Mouse (Mus musculus) kidney, adult 8-10 months (tissue): ENCODE measurements around the gene Sipa1l1.

Experiments
- DNase-seq, 2 experiments: peaks; one replicate each; pipeline ENCODE4 v3.0.0; 2022

Gene Sipa1l1

GRCm38 (mm10) chr12:82168820-82169533, at the start of gene Sipa1l1:
Gene Sipa1l1 (plus strand): TSS chr12:82169320.
- peak; percentile 95 for DNase-seq

- DNase-seq, result no peak
Measured at GRCm38 (mm10) chr12:82121947-82122346, 47.2 kb upstream of the Sipa1l1 start.

GRCm38 (mm10) chr12:82122450-82123249, 46.5 kb upstream of the Sipa1l1 start:
- DNase-seq, result peak; percentile 22 to 39

GRCm38 (mm10) chr12:82126796-82127195, 42.3 kb upstream of the Sipa1l1 start:
- no peak for DNase-seq

- no peak for DNase-seq
Measured at GRCm38 (mm10) chr12:82139234-82140166, 29.6 kb upstream of the Sipa1l1 start.

GRCm38 (mm10) chr12:82143371-82143770, 25.7 kb upstream of the Sipa1l1 start:
- no peak for DNase-seq

- no peak for DNase-seq
Measured at GRCm38 (mm10) chr12:82145173-82145572, 23.9 kb upstream of the Sipa1l1 start.

GRCm38 (mm10) chr12:82147021-82147693, 22.0 kb upstream of the Sipa1l1 start:
- DNase-seq, result no peak

- no peak for DNase-seq
Measured at GRCm38 (mm10) chr12:82148328-82148930, 20.7 kb upstream of the Sipa1l1 start.

- no peak for DNase-seq
Measured at GRCm38 (mm10) chr12:82151019-82151418, 18.1 kb upstream of the Sipa1l1 start.

- no peak for DNase-seq
Measured at GRCm38 (mm10) chr12:82154527-82154926, 14.6 kb upstream of the Sipa1l1 start.

- DNase-seq, result no peak
Measured at GRCm38 (mm10) chr12:82158516-82158915, 10.6 kb upstream of the Sipa1l1 start.

- DNase-seq, result no peak
Measured at GRCm38 (mm10) chr12:82159372-82159771, 9.7 kb upstream of the Sipa1l1 start.

GRCm38 (mm10) chr12:82165651-82166050, 3.5 kb upstream of the Sipa1l1 start:
- no peak for DNase-seq

GRCm38 (mm10) chr12:82166101-82166571, 3.0 kb upstream of the Sipa1l1 start:
- DNase-seq, result no peak

GRCm38 (mm10) chr12:82169571-82170431, 681 bp downstream of the Sipa1l1 start:
- DNase-seq, result peak; percentile 44 to 54

GRCm38 (mm10) chr12:82170461-82171279, 1.6 kb downstream of the Sipa1l1 start:
- DNase-seq, result peak in 1 of 2 experiments; percentile 49

GRCm38 (mm10) chr12:82171591-82171990, 2.5 kb downstream of the Sipa1l1 start:
- DNase-seq, result peak; percentile 40 to 64

GRCm38 (mm10) chr12:82173623-82174022, 4.5 kb downstream of the Sipa1l1 start:
- no peak for DNase-seq

- no peak for DNase-seq
Measured at GRCm38 (mm10) chr12:82175709-82176108, 6.6 kb downstream of the Sipa1l1 start.
